Mouse (Mus musculus) liver, embryonic 12.5 days (tissue): Measurements from ENCODE around the gene Pagr1a. TPM values are rescaled to one million over a fixed set of nuclear protein-coding genes. Genes with fewer than 3 reads are reported as not detected.

Experiments used
- ATAC-seq: fragments of 200-750 bp; cut with Nextera tagmentation; 2 replicates; pipeline ENCODE4 v1.8.0; 2017; ENCODE audit warnings: moderate number of reproducible peaks, mild to moderate bottlenecking, moderate library complexity
- H3K27ac ChIP-seq: fragments of 300-500 bp; sonication (generic); 2 replicates; pipeline ENCODE4 v1.5.1; 2016; ENCODE audit warnings: mild to moderate bottlenecking
- H3K27me3 ChIP-seq: fragments of 300-500 bp; sonication (generic); replicated peaks from 2 replicates; pipeline ENCODE4 v1.6.1; 2016; ENCODE audit warnings: mild to moderate bottlenecking, moderate library complexity
- H3K36me3 ChIP-seq: fragments of 300-500 bp; sonication (generic); 2 replicates; pipeline ENCODE4 v1.6.1; 2016; ENCODE audit warnings: mild to moderate bottlenecking, moderate library complexity
- H3K4me1 ChIP-seq: fragments of 300-500 bp; sonication (generic); 2 replicates; pipeline ENCODE4 v1.6.1; 2016
- H3K4me2 ChIP-seq: fragments of 300-500 bp; sonication (generic); 2 replicates; pipeline ENCODE4 v1.6.1; 2016; ENCODE audit warnings: mild to moderate bottlenecking, moderate library complexity
- H3K4me3 ChIP-seq: fragments of 300-500 bp; sonication (generic); 2 replicates; pipeline ENCODE4 v1.5.1; 2016; ENCODE audit warnings: mild to moderate bottlenecking, moderate library complexity
- H3K9ac ChIP-seq: fragments of 300-500 bp; sonication (generic); 2 replicates; pipeline ENCODE4 v1.6.1; 2016; ENCODE audit warnings: mild to moderate bottlenecking, moderate library complexity
- H3K9me3 ChIP-seq: fragments of 300-500 bp; sonication (generic); replicated peaks from 2 replicates; pipeline ENCODE4 v1.6.1; 2016; ENCODE audit warnings: mild to moderate bottlenecking, moderate library complexity
- WGBS: fragments of 180-500 bp; shearing (Covaris S2); methylation state at CpG from one replicate; pipeline ENCODE4 v1.1.7; 2016; ENCODE audit not compliant: insufficient replicate concordance; 5-methylcytosine and 5-hydroxymethylcytosine counted together
- polyA plus RNA-seq: library from polyadenylated mRNA; unstranded; fragments of >200 nt; fragmentation: Nextera tagmentation; extraction: Ambion mirVana; gene quantifications from 2 replicates; pipeline ENCODE4 v1.2.1, GENCODE M21; 2016

Pagr1a gene
- polyA plus RNA-seq, 1 experiment from 2014 or later, result 65.1 TPM

GRCm38 (mm10) chr7:126984667-126985444 is 32.3 kb downstream of the Pagr1a start:
- peaks cover 14% of the 10 kb centered on the region for H3K36me3 ChIP-seq
- no peak overlapping the region for H3K9ac ChIP-seq
- 48% methylated on average over 10 of the region's 10 CpGs for WGBS
- H3K27me3 ChIP-seq, result 0 out of 2 replicates have a peak, but pooled peaks cover 6% of the 10 kb centered on the region
- no peaks in the 10 kb centered on the region for H3K9me3 ChIP-seq
- no peak overlapping the region for H3K4me3 ChIP-seq
- peaks cover 11% of the 10 kb centered on the region; the same call in 1 of the 2 replicates for H3K4me1 ChIP-seq
- no peak overlapping the region for H3K27ac ChIP-seq
- H3K4me2 ChIP-seq, result no peak overlapping the region
- ATAC-seq, result no peak

GRCm38 (mm10) chr7:126983113-126983512 is 34.0 kb downstream of the Pagr1a start:
- H3K36me3 ChIP-seq, result peaks cover 31% of the 10 kb centered on the region
- H3K9ac ChIP-seq, result no peak overlapping the region
- no peak for ATAC-seq
- H3K27ac ChIP-seq, result no peak overlapping the region
- 80% methylated on average over 7 of the region's 7 CpGs for WGBS
- H3K4me2 ChIP-seq, result no peak overlapping the region
- H3K4me1 ChIP-seq, result peaks cover 27% of the 10 kb centered on the region
- H3K27me3 ChIP-seq, result 0 out of 2 replicates have a peak, but pooled peaks cover 6% of the 10 kb centered on the region
- H3K4me3 ChIP-seq, result no peak overlapping the region
- no peaks in the 10 kb centered on the region for H3K9me3 ChIP-seq

GRCm38 (mm10) chr7:126982054-126982453 is 35.1 kb downstream of the Pagr1a start:
- Histone ChIP-seq H3K4me1 (peaks cover 37% of the 10 kb centered on the region), H3K36me3 (peaks cover 36% of the 10 kb centered on the region), H3K9me3 (no peaks in the 10 kb centered on the region), H3K4me2 (no peak overlapping the region), H3K27ac (no peak overlapping the region), H3K27me3 (0 out of 2 replicates have a peak, but pooled peaks cover 6% of the 10 kb centered on the region), H3K9ac (no peak overlapping the region), H3K4me3 (no peak overlapping the region)
- ATAC-seq, result no peak
- 44% methylated on average over 4 of the region's 4 CpGs for WGBS

- Histone ChIP-seq H3K36me3 (peaks cover 36% of the 10 kb centered on the region), H3K9ac (no peak overlapping the region), H3K4me2 (no peak overlapping the region), H3K9me3 (no peaks in the 10 kb centered on the region), H3K4me1 (peaks cover 41% of the 10 kb centered on the region), H3K27me3 (0 out of 2 replicates have a peak, but pooled peaks cover 6% of the 10 kb centered on the region), H3K27ac (no peak overlapping the region), H3K4me3 (no peak overlapping the region)
- WGBS, result 71% methylated on average over 2 of the region's 2 CpGs
- ATAC-seq, result no peak
Observed at GRCm38 (mm10) chr7:126981601-126982000, 35.6 kb downstream of the Pagr1a start.

- Histone ChIP-seq H3K4me1 (peaks cover 47% of the 10 kb centered on the region), H3K9ac (no peak overlapping the region), H3K27me3 (no peaks in the 10 kb centered on the region), H3K36me3 (peaks cover 36% of the 10 kb centered on the region), H3K27ac (no peak overlapping the region), H3K4me3 (no peak overlapping the region), H3K4me2 (no peak overlapping the region), H3K9me3 (no peaks in the 10 kb centered on the region)
- no peak for ATAC-seq
- 84% methylated on average over 6 of the region's 6 CpGs for WGBS
Observed at GRCm38 (mm10) chr7:126978841-126979240, 38.3 kb downstream of the Pagr1a start.

GRCm38 (mm10) chr7:126976878-126977459 is 40.2 kb downstream of the Pagr1a start:
- Histone ChIP-seq H3K4me2 (peak overlapping the region; percentile 87), H3K27ac (peak overlapping the region; percentile 90), H3K36me3 (peaks cover 36% of the 10 kb centered on the region), H3K27me3 (no peaks in the 10 kb centered on the region), H3K9me3 (no peaks in the 10 kb centered on the region), H3K9ac (peak overlapping the region; percentile 95), H3K4me1 (peaks cover 41% of the 10 kb centered on the region), H3K4me3 (peak overlapping the region; percentile 90)
- no peak for ATAC-seq
- 23% methylated on average over 14 of the region's 14 CpGs for WGBS

- Histone ChIP-seq H3K4me2 (peak within 1 kb of the TSS; percentile 87), H3K9me3 (no peaks in the 10 kb centered on the region), H3K27ac (peak within 1 kb of the TSS; percentile 90), H3K4me1 (peaks cover 35% of the 10 kb centered on the region), H3K36me3 (peaks cover 35% of the 10 kb centered on the region), H3K4me3 (peak within 1 kb of the TSS; percentile 90), H3K27me3 (no peaks in the 10 kb centered on the region), H3K9ac (peak within 1 kb of the TSS; percentile 95)
- ATAC-seq, result peak; percentile 93
- under 1% methylated on average over 55 of the region's 55 CpGs for WGBS
Observed at GRCm38 (mm10) chr7:126975950-126976866, 40.9 kb downstream of the Pagr1a start, which contains the start of gene Cdiptos. Gene Cdiptos (minus strand): TSS chr7:126976098.

GRCm38 (mm10) chr7:126975893-126975949 is 41.4 kb downstream of the Pagr1a start, which contains the start of gene Cdipt:
Gene Cdipt (plus strand): TSS chr7:126975914.
- Histone ChIP-seq H3K36me3 (peaks cover 30% of the 10 kb centered on the region), H3K4me2 (peak within 1 kb of the TSS; percentile 87), H3K9me3 (no peaks in the 10 kb centered on the region), H3K9ac (peak within 1 kb of the TSS; percentile 95), H3K4me1 (peaks cover 35% of the 10 kb centered on the region), H3K4me3 (peak within 1 kb of the TSS; percentile 90), H3K27ac (peak within 1 kb of the TSS; percentile 90), H3K27me3 (no peaks in the 10 kb centered on the region)
- 10% methylated on average over 1 of the region's 1 CpGs for WGBS
- ATAC-seq, result no peak

- Histone ChIP-seq H3K27ac (peak overlapping the region; percentile 90; the same call in 1 of the 2 replicates), H3K9ac (peak overlapping the region; percentile 95; the same call in 1 of the 2 replicates), H3K4me1 (peaks cover 35% of the 10 kb centered on the region), H3K36me3 (peaks cover 29% of the 10 kb centered on the region), H3K9me3 (no peaks in the 10 kb centered on the region), H3K4me3 (peak overlapping the region; percentile 90), H3K27me3 (no peaks in the 10 kb centered on the region), H3K4me2 (peak overlapping the region; percentile 87)
- ATAC-seq, result no peak
- 3% methylated on average over 8 of the region's 8 CpGs for WGBS
Observed at GRCm38 (mm10) chr7:126975493-126975892, 41.7 kb downstream of the Pagr1a start.

GRCm38 (mm10) chr7:126967361-126967760 is 49.8 kb downstream of the Pagr1a start:
- Histone ChIP-seq H3K4me2 (no peak overlapping the region), H3K27me3 (peaks cover 24% of the 10 kb centered on the region), H3K4me1 (no peaks in the 10 kb centered on the region), H3K9me3 (no peaks in the 10 kb centered on the region), H3K27ac (no peak overlapping the region), H3K9ac (no peak overlapping the region), H3K4me3 (no peak overlapping the region), H3K36me3 (no peaks in the 10 kb centered on the region)
- 0 out of 2 replicates have a peak, but pooled peaks have one; percentile 18 for ATAC-seq
- WGBS, result 67% methylated on average over 6 of the region's 6 CpGs

- H3K9me3 ChIP-seq, result no peaks in the 10 kb centered on the region
- no peak overlapping the region for H3K4me2 ChIP-seq
- H3K27ac ChIP-seq, result no peak overlapping the region
- ATAC-seq, result no peak
- no peak overlapping the region for H3K4me3 ChIP-seq
- H3K4me1 ChIP-seq, result no peaks in the 10 kb centered on the region
- H3K9ac ChIP-seq, result no peak overlapping the region
- WGBS, result 58% methylated on average over 3 of the region's 3 CpGs
- H3K27me3 ChIP-seq, result peaks cover 35% of the 10 kb centered on the region
- no peaks in the 10 kb centered on the region for H3K36me3 ChIP-seq
Observed at GRCm38 (mm10) chr7:126965568-126965967, 51.6 kb downstream of the Pagr1a start.
